Mouse (Mus musculus) forebrain, embryonic 12.5 days (tissue): Measurements from ENCODE around the gene Sap18. TPM values are rescaled to one million over a fixed set of nuclear protein-coding genes. Genes with fewer than 3 reads are reported as not detected.

Experiments used
- ATAC-seq: fragments of 200-750 bp; cut with Nextera tagmentation; 2 replicates; pipeline ENCODE4 v1.8.0; 2017; ENCODE audit warnings: moderate TSS enrichment; ENCODE audit not compliant: low FRiP score
- H3K27ac ChIP-seq: fragments of 300-500 bp; sonication (generic); 2 replicates; pipeline ENCODE4 v1.5.1; 2016; ENCODE audit warnings: mild to moderate bottlenecking
- H3K27me3 ChIP-seq: fragments of 300-500 bp; sonication (generic); 2 replicates; pipeline ENCODE4 v1.6.1; 2016; ENCODE audit warnings: mild to moderate bottlenecking
- H3K36me3 ChIP-seq: fragments of 300-500 bp; sonication (generic); replicated peaks from 2 replicates; pipeline ENCODE4 v1.6.1; 2016; ENCODE audit warnings: mild to moderate bottlenecking
- H3K4me1 ChIP-seq: fragments of 300-500 bp; sonication (generic); 2 replicates; pipeline ENCODE4 v1.6.1; 2016
- H3K4me2 ChIP-seq: fragments of 300-500 bp; sonication (generic); 2 replicates; pipeline ENCODE4 v1.6.1; 2016; ENCODE audit warnings: mild to moderate bottlenecking, moderate library complexity
- H3K4me3 ChIP-seq: fragments of 300-500 bp; sonication (generic); replicated peaks from 2 replicates; pipeline ENCODE4 v1.5.1; 2016; ENCODE audit warnings: mild to moderate bottlenecking
- H3K9ac ChIP-seq: fragments of 300-500 bp; sonication (generic); 2 replicates; pipeline ENCODE4 v1.6.1; 2016; ENCODE audit warnings: mild to moderate bottlenecking
- H3K9me3 ChIP-seq: fragments of 300-500 bp; sonication (generic); 2 replicates; pipeline ENCODE4 v1.6.1; 2016
- WGBS: fragments of 180-500 bp; shearing (Covaris S2); methylation state at CpG from one replicate; pipeline ENCODE4 v1.1.7; 2016; 5-methylcytosine and 5-hydroxymethylcytosine counted together
- polyA plus RNA-seq: library from polyadenylated mRNA; unstranded; fragments of >200 nt; fragmentation: Nextera tagmentation; extraction: Ambion mirVana; gene quantifications from 2 replicates; pipeline ENCODE4 v1.2.1, GENCODE M21; 2016

Gene Sap18
- polyA plus RNA-seq, 1 experiment from 2014 or later = 28.8 TPM

DNA sequence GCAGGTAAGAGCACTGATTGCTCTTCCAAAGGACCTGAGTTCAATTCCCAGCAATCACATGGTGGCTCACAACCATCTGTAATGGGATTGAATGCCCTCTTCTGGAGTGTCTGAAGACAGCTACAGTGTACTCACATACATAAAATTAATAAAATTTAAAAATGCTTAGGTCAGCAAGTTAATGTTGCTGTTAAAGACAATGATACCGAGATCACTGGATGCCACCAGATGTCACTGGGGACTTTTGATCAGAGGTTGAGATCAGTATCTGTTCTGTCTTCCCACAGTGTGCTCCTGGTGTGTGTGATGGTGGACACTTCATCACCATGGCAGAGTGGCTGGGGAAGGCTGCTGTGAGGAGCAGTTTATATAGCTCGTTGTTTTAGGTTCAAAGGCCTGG, 8.7 kb upstream of the Sap18 start:
- WGBS = 73% methylated on average over 2 of the region's 2 CpGs

DNA sequence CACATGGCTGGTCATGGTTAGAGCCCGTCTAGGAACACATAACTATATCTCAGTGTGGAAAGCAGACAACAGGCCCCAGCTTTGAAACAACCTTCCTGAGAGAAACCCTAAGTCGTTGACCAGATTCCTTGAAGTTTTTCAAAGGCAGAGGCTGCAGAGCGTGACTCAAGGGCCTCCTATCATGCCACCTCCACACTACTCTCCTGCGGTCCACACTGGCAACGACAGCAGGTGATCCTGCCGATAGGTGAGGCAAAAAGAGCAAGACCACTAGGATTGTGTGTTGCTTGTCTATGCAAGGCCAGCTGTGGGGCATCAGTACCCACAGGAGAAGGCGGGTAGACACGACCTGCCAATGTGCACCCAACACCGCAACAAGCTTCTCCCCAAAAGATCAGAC, 8.2 kb upstream of the Sap18 start:
- Histone ChIP-seq H3K27ac (no peak overlapping the region), H3K4me3 (no peak overlapping the region), H3K36me3 (no peaks in the 10 kb centered on the region), H3K4me1 (no peaks in the 10 kb centered on the region), H3K9ac (no peak overlapping the region), H3K4me2 (no peak overlapping the region), H3K27me3 (no peaks in the 10 kb centered on the region), H3K9me3 (no peaks in the 10 kb centered on the region)
- 90% methylated on average over 9 of the region's 9 CpGs for WGBS
- ATAC-seq = no peak

More for the DNA sequence above, 8.7 kb upstream of the Sap18 start:
- Histone ChIP-seq H3K36me3 (no peaks in the 10 kb centered on the region), H3K4me3 (no peak overlapping the region), H3K27me3 (no peaks in the 10 kb centered on the region), H3K9me3 (no peaks in the 10 kb centered on the region), H3K9ac (no peak overlapping the region), H3K27ac (no peak overlapping the region), H3K4me2 (no peak overlapping the region), H3K4me1 (no peaks in the 10 kb centered on the region)
- ATAC-seq = no peak

DNA sequence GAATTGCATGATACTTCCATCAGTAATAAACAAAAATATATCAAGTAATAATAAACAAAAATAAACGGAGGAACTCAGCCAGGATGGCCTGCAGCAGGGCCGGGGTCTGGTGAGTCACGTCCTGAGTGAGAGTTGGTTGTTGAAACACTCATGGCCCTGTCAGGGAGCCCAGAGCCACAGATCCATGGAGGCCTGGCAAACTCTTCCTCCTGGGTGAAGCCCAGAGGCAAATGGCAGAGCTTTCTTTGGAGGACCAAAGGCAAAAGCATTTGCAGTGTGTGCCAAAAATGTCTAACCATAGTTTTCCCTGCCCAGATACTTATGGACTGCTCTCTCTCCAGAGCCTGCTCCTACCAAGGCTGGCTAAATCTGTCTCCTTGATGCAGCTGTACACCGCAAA, 6.8 kb upstream of the Sap18 start:
- Histone ChIP-seq H3K27me3 (no peaks in the 10 kb centered on the region), H3K4me2 (no peak overlapping the region), H3K36me3 (no peaks in the 10 kb centered on the region), H3K9ac (no peak overlapping the region), H3K4me1 (no peaks in the 10 kb centered on the region), H3K27ac (no peak overlapping the region), H3K9me3 (no peaks in the 10 kb centered on the region), H3K4me3 (no peak overlapping the region)
- ATAC-seq = no peak
- WGBS = 80% methylated on average over 4 of the region's 4 CpGs

DNA sequence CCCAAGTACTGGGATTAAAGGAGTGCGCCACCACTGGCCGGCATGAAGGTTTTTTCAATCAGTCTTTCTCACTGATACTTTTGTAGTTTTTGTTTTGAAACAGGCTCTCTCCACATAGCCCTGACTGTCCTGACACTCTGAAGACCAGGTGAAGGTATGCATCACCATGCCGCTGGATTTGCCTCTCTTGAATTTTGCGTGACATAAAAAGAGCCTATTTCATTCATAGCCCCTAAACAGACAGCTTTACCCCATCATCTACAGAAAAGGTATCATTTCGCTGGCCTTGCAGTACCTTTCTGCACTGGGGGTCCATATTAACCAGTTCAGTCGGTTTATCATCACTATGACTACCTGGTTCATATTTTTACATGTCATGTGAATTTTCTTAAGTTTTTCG, 429 bp upstream of the Sap18 start:
- peak overlapping the region; percentile 83 for H3K4me3 ChIP-seq
- peak overlapping the region; percentile 42 for H3K9ac ChIP-seq
- peaks cover 11% of the 10 kb centered on the region for H3K36me3 ChIP-seq
- no peak overlapping the region; the same call in 1 of the 2 replicates for H3K27ac ChIP-seq
- no peaks in the 10 kb centered on the region for H3K27me3 ChIP-seq
- no peaks in the 10 kb centered on the region for H3K9me3 ChIP-seq
- WGBS = 9% methylated on average over 7 of the region's 7 CpGs
- H3K4me2 ChIP-seq = peak overlapping the region; percentile 50
- peak; percentile 41 for ATAC-seq
- peaks cover 17% of the 10 kb centered on the region for H3K4me1 ChIP-seq

DNA sequence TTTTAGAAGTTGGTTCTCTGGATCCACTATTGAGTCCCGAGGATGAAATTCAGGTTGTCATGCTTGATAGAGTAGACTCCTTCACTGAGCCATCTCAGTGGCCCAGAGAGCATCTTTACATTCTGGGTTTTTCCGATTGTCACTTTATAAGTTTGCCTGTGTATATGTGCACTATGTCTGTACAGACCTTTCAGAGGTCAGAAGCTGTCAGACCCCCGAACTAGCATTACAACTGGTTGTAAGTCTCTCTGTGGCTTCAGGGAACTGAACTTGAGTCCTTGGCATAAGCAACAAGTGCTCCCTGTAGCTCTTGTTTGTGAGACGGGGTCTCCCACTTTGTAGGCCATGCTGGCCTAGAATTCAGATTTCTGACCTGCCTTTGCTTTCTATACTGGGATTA, 5.8 kb downstream of the Sap18 start:
- no peak for ATAC-seq
- Histone ChIP-seq H3K36me3 (peaks cover 69% of the 10 kb centered on the region), H3K4me2 (no peak overlapping the region), H3K27ac (no peak overlapping the region), H3K4me3 (no peak overlapping the region), H3K9me3 (no peaks in the 10 kb centered on the region), H3K4me1 (peaks cover 17% of the 10 kb centered on the region), H3K9ac (no peak overlapping the region), H3K27me3 (no peaks in the 10 kb centered on the region)
- 87% methylated on average over 4 of the region's 4 CpGs for WGBS

DNA sequence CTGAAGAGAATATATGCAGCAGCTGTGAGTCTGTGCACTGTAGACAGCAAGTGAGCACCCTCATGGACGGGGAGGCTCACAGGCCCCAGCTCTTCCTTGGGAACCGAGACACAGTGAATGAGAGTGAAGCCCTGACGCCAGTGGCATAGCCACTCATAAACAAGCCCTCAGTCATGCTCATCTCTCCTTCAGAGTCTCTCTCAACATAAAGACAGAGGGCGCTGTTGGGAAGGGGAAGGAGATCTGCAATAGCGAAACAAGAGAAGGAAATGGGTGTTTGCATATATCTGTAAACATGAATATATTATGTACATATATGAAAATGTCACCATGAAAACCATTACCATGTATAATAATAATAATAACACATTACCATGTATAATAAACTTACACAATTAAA, 10.6 kb downstream of the Sap18 start:
- 71% methylated on average over 5 of the region's 5 CpGs for WGBS
- no peak overlapping the region for H3K27ac ChIP-seq
- H3K4me3 ChIP-seq = no peak overlapping the region
- peaks cover 85% of the 10 kb centered on the region for H3K36me3 ChIP-seq
- H3K9me3 ChIP-seq = no peaks in the 10 kb centered on the region
- no peaks in the 10 kb centered on the region for H3K27me3 ChIP-seq
- ATAC-seq = no peak
- H3K4me1 ChIP-seq = no peaks in the 10 kb centered on the region
- H3K4me2 ChIP-seq = no peak overlapping the region
- H3K9ac ChIP-seq = no peak overlapping the region

DNA sequence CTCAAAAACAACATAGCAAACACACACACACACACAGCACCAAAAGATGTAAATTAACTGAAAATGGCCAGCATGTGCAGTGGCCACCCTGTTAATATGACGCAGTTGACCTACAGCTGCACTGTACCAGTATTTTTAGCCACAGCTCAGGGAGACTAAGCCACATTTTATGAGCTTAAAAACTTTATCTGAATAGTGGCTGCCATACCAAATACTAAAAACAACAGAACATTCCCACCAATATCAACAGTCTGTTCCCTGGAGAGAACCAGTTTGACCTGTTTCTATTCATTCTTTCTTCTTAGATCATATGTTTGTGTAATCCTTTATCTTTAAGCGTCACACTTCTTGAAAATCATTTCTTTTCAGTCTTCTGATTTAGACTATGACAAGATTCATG, 12.9 kb downstream of the Sap18 start:
- no peak overlapping the region for H3K4me3 ChIP-seq
- H3K27me3 ChIP-seq = no peaks in the 10 kb centered on the region
- H3K4me1 ChIP-seq = no peaks in the 10 kb centered on the region
- no peaks in the 10 kb centered on the region for H3K9me3 ChIP-seq
- no peak overlapping the region for H3K4me2 ChIP-seq
- WGBS = 96% methylated on average over 2 of the region's 2 CpGs
- H3K27ac ChIP-seq = no peak overlapping the region
- peaks cover 79% of the 10 kb centered on the region for H3K36me3 ChIP-seq
- no peak overlapping the region for H3K9ac ChIP-seq
- ATAC-seq = no peak

DNA sequence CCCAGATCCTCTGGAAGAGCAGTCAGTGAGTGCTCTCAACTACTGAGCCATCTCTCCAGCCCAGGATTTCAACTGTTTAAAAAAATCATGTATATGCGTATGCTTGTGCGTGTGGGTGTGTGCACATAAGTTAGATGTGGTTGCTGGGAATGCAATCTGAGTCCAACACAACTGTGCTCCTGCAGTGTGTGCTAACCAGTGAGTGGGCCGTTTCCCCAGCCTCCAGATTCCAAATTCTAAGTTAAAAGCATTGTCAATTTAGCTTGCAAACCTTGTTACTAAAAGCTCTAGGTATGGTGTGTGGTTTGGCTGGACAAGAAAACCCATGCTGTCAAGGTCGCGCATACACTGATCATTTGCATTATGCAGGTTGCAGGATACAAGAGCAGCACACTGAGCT, 13.9 kb downstream of the Sap18 start:
- H3K27me3 ChIP-seq = no peaks in the 10 kb centered on the region
- H3K4me1 ChIP-seq = no peaks in the 10 kb centered on the region
- no peak for ATAC-seq
- H3K36me3 ChIP-seq = peaks cover 78% of the 10 kb centered on the region
- no peak overlapping the region for H3K27ac ChIP-seq
- no peaks in the 10 kb centered on the region for H3K9me3 ChIP-seq
- WGBS = 95% methylated on average over 5 of the region's 5 CpGs
- no peak overlapping the region for H3K9ac ChIP-seq
- H3K4me2 ChIP-seq = no peak overlapping the region
- no peak overlapping the region for H3K4me3 ChIP-seq

DNA sequence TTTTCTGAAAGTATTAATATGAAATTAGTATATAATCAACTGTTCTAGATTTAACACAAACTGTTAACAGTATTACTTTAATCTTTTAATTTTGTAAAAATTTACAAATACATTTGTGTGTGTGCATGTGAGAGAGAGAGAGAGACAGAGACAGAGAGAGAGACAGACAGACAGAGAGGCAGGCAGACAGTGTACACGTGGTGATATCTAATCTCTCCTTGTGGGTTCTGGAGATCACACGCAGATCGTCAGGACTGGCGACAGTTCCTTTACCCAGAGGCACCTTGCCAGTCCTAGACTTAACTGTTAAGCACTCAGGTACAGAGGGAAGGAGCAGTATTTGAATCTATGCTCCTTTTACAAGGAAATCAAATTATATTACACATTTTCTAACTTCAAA, 22.9 kb downstream of the Sap18 start:
- Histone ChIP-seq H3K4me1 (peaks cover 7% of the 10 kb centered on the region), H3K4me2 (no peak overlapping the region), H3K36me3 (peaks cover 64% of the 10 kb centered on the region), H3K4me3 (no peak overlapping the region), H3K27ac (no peak overlapping the region), H3K27me3 (no peaks in the 10 kb centered on the region), H3K9me3 (no peaks in the 10 kb centered on the region), H3K9ac (no peak overlapping the region)
- WGBS = 86% methylated on average over 4 of the region's 4 CpGs
- ATAC-seq = no peak

DNA sequence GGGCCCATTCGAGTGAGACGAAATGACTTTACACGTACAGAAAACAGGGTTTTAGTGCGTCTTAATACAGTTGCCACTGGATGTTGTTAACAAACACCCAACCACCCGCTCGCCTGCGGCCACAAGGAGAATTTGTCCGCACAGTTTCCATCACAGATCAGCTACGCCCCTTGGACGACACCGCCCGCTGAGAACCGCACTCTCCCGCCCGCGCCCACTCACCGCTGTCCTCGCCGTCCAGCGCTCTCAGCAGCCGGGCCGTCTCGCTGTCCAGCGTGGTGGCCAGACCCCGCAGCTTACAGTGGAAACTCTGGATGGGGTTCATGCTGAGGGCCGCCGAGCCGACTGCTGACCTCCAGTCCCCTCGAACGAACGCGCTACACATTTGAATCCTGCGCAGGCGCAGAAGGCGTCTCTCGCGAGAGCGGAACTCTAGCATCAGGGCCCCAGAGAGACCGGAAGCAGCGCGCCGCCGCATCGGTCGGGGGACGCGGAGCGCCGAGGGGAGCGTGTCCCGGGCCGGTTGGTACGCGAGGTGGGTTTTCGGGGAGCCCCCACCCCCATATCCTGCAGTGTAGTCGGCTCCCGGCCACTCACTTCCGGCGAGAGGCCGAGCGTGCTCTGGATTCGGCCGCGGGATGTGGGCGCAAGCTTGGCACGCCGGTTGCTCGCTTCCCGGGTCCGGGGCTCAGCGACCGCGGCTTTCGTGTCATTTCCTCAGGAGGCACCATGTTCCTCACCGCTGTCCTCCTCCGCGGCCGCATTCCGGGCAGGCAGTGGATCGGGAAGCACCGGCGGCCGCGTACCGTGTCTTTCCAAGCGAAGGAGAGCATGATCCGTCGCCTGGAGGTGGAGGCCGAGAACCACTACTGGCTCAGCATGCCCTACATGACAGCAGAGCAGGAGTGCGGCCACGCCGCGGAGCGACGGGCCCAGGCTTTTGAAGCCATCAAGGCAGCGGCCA, 28.1 kb downstream of the Sap18 start, which contains the start of the genes Ska3 and Mrpl57:
Gene Ska3, minus strand, starts transcription at position 398 of the 964 bp plus-strand sequence.
Gene Mrpl57, plus strand, starts transcription at position 447 of the 964 bp plus-strand sequence.
- Histone ChIP-seq H3K27ac (peak within 1 kb of the TSS; percentile 91), H3K9ac (peak within 1 kb of the TSS; percentile 84), H3K4me1 (peaks cover 19% of the 10 kb centered on the region), H3K27me3 (no peaks in the 10 kb centered on the region), H3K9me3 (no peaks in the 10 kb centered on the region), H3K4me3 (peak within 1 kb of the TSS; percentile 77), H3K4me2 (peak within 1 kb of the TSS; percentile 78), H3K36me3 (peaks cover 23% of the 10 kb centered on the region)
- under 1% methylated on average over 96 of the region's 96 CpGs for WGBS
- ATAC-seq = peak; percentile 96

DNA sequence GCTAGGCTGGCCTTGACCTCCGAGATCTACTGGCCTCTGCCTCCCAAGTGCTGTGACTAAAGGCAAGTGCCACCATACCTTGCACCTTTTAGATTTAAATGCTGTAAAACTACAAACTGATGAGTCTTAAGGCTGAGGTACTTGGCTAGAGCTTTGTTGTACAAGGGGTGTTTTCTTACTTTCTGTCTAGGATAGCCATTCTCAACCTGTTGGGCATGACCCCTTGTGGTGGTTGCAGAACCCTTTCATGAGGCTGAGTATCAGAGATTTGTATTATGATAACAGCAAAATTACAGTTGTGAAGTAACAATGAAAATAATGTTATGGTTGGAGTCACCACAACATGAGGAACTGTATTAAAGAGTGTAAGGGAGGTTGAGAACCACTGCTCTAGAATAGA, 29.3 kb downstream of the Sap18 start:
- Histone ChIP-seq H3K4me2 (peak overlapping the region; percentile 78), H3K4me3 (peak overlapping the region; percentile 77), H3K9ac (peak overlapping the region; percentile 84), H3K4me1 (peaks cover 19% of the 10 kb centered on the region), H3K9me3 (no peaks in the 10 kb centered on the region), H3K36me3 (peaks cover 11% of the 10 kb centered on the region), H3K27ac (no peak overlapping the region), H3K27me3 (no peaks in the 10 kb centered on the region)
- ATAC-seq = no peak
- WGBS = 70% methylated on average over 1 of the region's 1 CpGs

DNA sequence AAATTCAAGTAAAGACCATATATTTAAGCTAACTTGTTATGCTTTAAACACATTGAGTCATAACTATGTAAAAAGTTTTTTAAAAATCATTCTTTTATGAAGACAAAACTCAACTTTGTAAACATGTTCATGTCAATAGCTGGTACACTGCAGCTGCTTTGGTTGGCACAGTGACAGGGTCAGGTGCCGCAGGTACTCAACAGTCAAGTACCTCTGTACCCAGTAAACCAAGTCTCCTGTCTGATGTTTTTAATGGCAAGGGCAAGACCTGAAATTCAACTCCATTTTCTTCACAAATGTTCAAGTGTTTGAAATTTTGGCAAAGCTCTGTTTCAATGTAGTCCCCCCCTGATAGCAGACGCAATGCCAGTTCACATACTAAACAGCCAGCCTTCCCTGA, 35.5 kb downstream of the Sap18 start:
- no peak overlapping the region for H3K27ac ChIP-seq
- no peak for ATAC-seq
- no peaks in the 10 kb centered on the region for H3K4me1 ChIP-seq
- peaks cover 37% of the 10 kb centered on the region for H3K36me3 ChIP-seq
- H3K9me3 ChIP-seq = no peaks in the 10 kb centered on the region
- no peaks in the 10 kb centered on the region for H3K27me3 ChIP-seq
- no peak overlapping the region for H3K4me2 ChIP-seq
- WGBS = 97% methylated on average over 2 of the region's 2 CpGs
- H3K9ac ChIP-seq = no peak overlapping the region
- no peak overlapping the region for H3K4me3 ChIP-seq

DNA sequence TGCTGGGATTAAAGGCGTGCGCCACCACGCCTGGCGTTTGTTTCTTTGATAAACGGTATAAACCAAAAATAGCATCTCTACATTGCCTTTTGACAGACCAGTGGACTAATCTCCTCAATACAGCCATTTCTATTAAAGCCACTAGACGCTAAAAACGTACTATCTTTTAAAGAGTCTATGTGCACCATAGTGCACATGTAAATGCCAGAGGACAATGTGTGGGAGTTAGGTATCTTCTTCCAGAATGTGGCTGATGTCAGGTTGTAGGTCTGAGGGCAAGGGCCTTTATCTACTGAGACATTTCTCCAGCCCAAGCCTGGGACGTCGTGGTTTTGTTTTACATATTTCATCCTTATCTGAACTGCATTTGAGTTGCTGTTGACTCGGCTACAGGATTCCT, 37.2 kb downstream of the Sap18 start:
- Histone ChIP-seq H3K27ac (no peak overlapping the region), H3K4me3 (no peak overlapping the region), H3K36me3 (peaks cover 47% of the 10 kb centered on the region), H3K9me3 (no peaks in the 10 kb centered on the region), H3K4me2 (no peak overlapping the region), H3K4me1 (no peaks in the 10 kb centered on the region), H3K9ac (no peak overlapping the region), H3K27me3 (no peaks in the 10 kb centered on the region)
- WGBS = 95% methylated on average over 10 of the region's 10 CpGs
- no peak for ATAC-seq
